Mouse (Mus musculus) left cerebral cortex, adult 8-10 months (tissue): ENCODE measurements around the gene Vstm4. TPM values are rescaled to one million over a fixed set of nuclear protein-coding genes. Genes with fewer than 3 reads are reported as not detected.

ENCODE experiments used
- DNase-seq, 2 experiments: peaks; one replicate each; pipeline ENCODE4 v3.0.0; 2022; ENCODE audit warnings: low spot score in 2 of 2
- total RNA-seq, 4 experiments: library from RNA; stranded (reverse); gene quantifications; 2 replicates each; pipeline ENCODE4 v1.2.4; 2022

Vstm4 gene
- total RNA-seq, 4 experiments from 2014 or later = 2.9 to 4.2 (median 3.2) TPM

DNA sequence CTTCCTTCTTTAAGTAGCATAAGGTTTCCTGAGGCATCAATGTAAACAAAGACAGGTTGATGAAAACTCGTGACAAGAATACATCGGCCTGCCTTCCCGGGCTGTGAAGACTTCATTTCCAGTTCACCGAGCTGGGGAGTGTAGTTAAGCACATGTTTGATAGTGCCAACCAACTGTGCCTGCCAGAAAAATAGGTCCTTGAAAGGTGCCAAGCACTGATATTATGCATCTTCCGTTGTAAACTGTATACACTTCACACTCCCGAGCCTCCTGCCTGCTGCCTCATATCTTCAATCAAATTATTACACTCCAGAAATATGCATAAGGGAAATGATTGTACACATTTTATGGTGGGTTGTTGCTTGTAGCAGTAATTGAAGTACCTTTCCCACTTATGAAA is 77.5 kb downstream of the Vstm4 start:
- DNase-seq = no peak

DNA sequence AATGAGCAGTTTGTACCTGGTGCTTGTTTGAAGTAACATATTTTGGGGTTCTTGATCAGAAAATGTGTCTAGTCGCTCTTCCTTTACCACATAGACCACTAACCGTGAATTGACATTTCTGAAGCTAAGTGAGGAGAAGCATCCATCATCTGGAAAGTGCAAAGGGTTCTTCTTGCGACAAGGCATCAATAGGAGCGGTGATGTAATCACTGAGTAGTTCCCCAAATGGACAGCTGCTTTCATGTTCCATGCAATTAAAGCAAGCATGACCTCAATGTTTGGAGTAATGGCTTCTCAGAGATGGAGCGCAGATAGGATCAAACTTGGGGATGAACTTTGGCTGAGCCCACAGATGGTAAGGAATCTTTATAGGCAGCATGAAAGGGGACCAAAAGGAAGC is 82.7 kb downstream of the Vstm4 start:
- DNase-seq = no peak

DNA sequence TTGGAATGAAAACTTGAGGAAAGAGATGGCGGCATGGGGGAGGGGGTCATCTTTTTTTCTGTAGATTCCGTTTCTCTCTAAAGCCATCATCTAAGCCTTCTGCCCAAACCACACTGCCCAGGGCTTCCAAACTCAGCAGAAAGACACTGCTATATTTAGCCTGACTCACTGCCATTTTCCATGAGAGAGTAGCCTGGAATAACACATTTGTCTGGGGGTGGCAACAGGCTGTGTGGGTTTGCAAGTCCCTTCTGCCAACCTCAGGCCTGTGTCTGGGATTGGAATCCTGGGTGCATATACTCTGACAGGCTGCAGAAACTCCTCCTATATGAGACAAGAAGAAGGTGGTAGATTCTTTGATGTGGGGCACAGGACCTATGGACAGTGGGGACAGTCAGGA is 91.0 kb downstream of the Vstm4 start:
- DNase-seq = peak in 1 of 2 experiments; percentile 78

DNA sequence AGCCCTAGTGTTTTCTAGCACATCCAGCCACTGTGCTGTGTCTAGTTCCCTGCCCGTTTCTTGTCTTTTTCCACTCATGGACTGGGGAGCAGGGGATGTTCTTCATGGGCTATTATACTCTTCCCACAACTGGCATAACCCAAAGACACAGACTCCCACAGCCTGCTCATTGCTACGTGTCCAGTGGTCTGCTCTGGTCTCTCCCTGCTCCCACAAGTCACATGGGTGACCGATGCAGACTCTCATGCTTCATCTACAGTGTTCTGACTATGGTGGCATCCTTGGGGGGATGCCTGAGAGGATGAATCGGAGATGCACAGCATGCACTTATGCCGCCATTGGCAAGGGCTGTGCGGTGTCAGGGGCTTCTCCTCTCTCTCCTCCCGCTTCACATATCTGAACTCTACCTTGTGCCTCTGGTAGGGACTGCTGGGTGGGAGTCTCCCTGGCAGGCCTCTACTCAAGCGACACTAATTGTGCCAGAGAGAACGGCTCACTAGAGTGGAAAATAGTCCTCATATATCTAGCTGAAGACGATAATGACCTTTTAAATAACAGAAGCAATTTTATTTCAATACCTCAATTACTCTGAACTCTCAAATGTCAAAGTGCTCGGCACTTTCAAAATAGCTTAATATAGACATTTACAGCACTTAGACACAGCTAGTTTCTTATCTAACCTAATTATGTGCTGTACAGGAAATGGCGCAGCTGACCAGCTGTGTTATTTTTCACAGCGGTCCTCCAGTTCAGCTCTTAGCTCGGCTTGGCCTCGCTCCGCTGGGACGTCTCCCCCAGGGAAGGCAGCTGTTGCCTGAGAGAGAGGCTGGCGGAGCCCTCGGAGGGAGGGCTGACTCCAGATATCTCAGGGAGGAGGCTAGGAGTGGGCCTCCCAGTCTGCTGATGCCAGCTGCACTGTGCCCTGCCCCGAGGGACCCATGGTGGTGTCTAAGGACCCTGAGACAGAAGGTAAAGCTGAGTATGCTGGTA is 94.1 kb downstream of the Vstm4 start:
- DNase-seq = no peak

DNA sequence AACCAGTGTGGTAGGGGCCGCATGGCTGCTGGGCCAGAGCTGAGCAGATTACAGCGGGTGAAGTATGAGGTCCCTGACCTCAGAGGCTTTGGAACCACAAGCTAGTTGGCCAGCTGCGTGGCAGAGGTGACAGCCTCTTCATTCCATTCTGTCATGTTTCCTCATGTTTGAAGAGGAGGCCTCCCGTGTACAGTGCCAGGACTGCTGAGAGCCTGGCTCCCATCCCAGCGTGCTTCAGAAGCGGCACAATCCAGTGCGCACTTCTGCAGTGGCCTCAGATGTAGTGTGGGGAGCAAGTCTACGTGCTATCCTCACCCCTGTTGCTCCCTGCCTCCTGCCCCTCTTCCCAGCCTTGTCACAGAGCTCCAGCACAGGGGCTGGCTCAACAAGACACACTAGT is 99.9 kb downstream of the Vstm4 start:
- no peak for DNase-seq

DNA sequence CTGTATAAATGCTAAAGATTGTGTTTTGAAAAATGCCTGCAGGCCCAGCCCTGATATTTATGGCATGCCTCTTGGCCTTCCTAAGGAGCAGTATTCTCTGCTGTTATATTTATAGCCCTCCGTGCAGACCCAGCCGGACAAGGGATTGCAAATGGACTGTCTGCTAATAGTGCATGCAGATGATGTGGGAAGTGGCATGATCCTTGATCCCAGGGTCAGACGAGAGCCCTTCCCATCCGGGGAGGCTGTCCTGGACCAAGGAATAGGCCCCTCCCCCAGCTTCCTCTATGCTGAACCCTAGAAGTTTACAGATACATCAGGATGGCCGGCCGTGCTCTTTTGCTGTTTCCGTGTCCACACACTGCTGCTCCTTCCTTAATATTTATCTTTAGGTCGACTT is 102.1 kb downstream of the Vstm4 start:
- DNase-seq = no peak

DNA sequence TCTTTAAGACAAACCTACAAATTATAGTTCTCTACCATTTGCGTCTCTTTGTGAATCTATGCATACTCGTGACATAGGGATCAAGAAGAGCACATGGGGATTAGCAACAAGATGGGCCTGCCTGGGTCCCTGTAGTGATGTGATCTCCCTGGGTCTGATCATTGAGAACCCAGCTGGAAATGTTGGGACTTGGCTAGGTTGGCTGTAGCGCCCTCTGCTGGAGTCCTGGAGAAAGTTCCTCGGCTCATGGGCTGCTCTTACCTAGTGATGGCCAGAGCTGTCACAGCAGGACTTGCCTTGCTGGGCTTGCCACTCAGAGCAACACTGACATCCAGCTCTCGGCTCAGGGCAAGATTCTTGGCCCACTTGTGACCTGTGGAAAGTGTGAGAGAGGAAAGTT is 103.9 kb downstream of the Vstm4 start:
- peak; percentile 30 to 40 for DNase-seq

DNA sequence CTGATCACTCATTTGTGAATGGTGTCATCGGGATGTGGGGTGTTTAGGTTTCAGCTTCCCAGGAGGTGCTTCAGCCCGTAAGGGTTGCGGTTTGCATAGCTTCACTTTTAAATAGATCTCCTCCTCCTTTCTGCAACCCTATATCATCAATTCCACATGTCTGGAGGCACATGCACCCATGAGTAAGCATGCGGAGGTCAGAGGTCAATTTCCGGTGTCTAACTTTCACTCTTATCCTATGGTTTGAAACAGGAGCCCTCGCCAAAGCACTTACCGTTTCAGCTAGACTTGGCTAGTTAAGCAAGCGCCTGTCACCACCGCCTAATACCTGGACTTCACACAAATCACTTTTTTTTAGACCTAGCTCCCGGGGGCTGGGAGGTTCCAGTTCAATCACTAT is 108.2 kb downstream of the Vstm4 start:
- no peak for DNase-seq

DNA sequence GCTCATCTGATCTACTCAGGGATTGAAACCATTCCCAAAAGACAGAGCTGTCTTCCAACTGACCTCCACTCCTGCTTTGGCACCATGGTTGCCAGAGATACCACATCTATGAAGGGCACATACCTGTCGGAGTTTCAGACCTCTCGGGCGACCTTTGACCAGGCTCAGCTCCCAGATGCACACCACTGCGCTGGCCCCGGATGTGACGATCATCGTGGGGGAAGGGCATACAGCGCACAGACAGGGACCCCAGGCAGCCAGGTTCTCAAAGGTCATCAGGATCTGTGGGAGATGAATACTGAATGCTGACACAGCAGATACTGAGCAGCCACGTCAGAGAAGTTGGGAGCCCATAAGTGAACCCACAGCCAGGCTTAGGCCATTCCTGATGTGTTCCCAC is 114.1 kb downstream of the Vstm4 start:
- DNase-seq = no peak

DNA sequence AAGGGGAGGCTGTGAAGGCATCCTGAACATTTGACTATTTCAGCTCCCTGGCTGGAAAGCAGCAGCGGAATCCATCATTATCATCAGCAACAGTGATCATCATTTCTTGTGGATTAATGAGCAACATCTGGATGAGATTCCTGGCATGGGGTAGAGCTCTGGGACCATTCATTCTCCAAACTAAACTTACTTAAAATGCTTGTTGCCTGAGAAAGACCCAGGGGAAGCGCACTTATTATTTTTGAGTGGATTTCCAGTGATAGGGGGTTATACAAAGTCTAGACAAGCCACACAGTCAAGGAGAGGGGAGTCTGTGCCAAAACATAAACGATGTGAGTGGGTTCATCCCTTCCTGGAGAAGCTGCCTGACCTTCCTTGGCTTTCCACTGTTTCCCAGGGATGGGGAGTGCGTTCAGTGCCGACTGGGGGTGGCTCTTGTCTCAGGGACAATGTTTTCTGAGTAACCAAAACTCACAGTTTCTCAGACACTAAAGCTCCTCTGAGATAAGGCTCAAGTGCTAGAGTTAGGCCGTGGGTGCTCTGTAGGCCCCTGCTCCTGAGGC is 127.7 kb downstream of the Vstm4 start:
- no peak for DNase-seq

DNA sequence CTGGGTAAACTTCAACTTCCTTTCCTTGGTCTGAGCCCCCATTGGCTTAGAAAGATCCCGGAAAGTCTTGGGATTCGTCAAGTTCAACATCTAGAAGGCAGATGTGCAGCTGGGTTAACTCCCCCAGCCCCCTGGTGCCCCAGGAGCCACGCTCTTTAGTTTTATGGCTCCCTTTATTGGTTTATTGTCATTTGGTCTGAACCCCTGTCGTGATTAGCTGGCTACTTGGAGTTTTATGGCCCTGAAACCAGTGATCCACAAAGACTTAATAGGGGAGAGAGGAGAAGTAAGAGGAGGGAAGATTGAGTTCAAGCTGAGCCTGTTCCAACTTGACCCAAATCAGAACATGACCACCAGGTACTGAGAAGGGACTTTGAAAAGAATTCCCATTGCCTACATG is 130.1 kb downstream of the Vstm4 start:
- no peak for DNase-seq

Other genes with a start within 250 kb of the Vstm4 start
- gene 3425401B19Rik, start 171.5 kb upstream of the Vstm4 start, total RNA-seq = under 1 TPM; 0.28 to 0.58 (median 0.40) TPM
- 1 to 10 TPM in 3 of 4 experiments, under 1 TPM in 1; 0.40 to 1.5 (median 1.1) TPM for gene Tmem273, start 70.8 kb upstream of the Vstm4 start, total RNA-seq
- gene Fam170b, start 22.8 kb upstream of the Vstm4 start, total RNA-seq = not detected
- 1 to 10 TPM in 1 of 4 experiments, under 1 TPM in 3; 0.57 to 1.2 (median 0.71) TPM for gene Lrrc18, start 134.6 kb downstream of the Vstm4 start, total RNA-seq